Mouse (Mus musculus): Measurements from ENCODE around the gene Twf1.

DNA sequence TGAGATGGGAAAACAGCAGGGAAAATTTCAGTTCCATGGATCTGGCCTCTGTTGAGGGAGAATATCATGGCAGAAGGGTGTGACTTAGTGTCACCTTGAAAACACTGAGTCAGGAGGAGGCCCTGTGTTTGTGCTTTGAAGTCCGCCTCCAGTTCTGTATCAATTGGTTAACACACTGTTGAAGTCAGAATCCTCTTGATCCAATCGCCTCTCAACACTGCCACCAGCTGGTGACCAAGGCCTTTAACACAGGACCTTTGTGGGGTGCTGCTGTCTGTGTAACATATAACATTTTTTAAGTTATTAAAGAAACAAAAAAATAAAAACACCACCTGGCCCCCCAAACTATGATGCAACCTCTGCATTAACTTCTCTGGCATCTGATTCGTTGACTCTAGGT, 11.7 kb upstream of the Twf1 start:
- TF ChIP-seq HCFC1 (IDR thresholded peaks at IDR 0.05; ENCODE audit: borderline replicate concordance, insufficient read depth, low read length): no peak
- TF ChIP-seq CHD2 (IDR thresholded peaks at IDR 0.05; ENCODE audit: low read depth, low read length): no peak
- TF ChIP-seq ZC3H11A (IDR thresholded peaks at IDR 0.05; ENCODE audit: borderline replicate concordance, low read depth, low read length): no peak

Measured in ES-E14 (cell line).